Mouse (Mus musculus): Measurements from ENCODE around the gene Smtn.
A peak's percentile ranks its signal among the peaks of the same experiment; 100 is the strongest.

The Smtn gene

GRCm38 (mm10) chr11:3547047-3547446 is 6.6 kb upstream of the Smtn start:
- no peak for DNase-seq (ENCODE audit: low spot score in 2 of 2)

- no peak for DNase-seq (ENCODE audit: low spot score in 2 of 2)
These were observed 5.8 kb upstream of the Smtn start for GRCm38 (mm10) chr11:3546242-3546562.

GRCm38 (mm10) chr11:3545531-3546241 is 5.3 kb upstream of the Smtn start:
- no peak for DNase-seq (ENCODE audit: low spot score in 2 of 2)

GRCm38 (mm10) chr11:3544409-3544808 is 4.0 kb upstream of the Smtn start:
- no peak for DNase-seq (ENCODE audit: low spot score in 2 of 2)

GRCm38 (mm10) chr11:3543001-3543400 is 2.6 kb upstream of the Smtn start:
- DNase-seq (ENCODE audit: low spot score in 2 of 2): peak in 1 of 2 experiments; percentile 75

GRCm38 (mm10) chr11:3541932-3542331 is 1.5 kb upstream of the Smtn start:
- DNase-seq (ENCODE audit: low spot score in 2 of 2): no peak

- no peak for DNase-seq (ENCODE audit: low spot score in 2 of 2)
These were observed 601 bp downstream of the Smtn start for GRCm38 (mm10) chr11:3539826-3540196.

- DNase-seq (ENCODE audit: low spot score in 2 of 2): peak; percentile 90
These were observed 1.1 kb downstream of the Smtn start for GRCm38 (mm10) chr11:3539111-3539825.

GRCm38 (mm10) chr11:3538341-3538740 is 2.1 kb downstream of the Smtn start:
- DNase-seq (ENCODE audit: low spot score in 2 of 2): no peak

GRCm38 (mm10) chr11:3537711-3538110 is 2.7 kb downstream of the Smtn start:
- DNase-seq (ENCODE audit: low spot score in 2 of 2): no peak

GRCm38 (mm10) chr11:3536745-3537333 is 3.6 kb downstream of the Smtn start:
- DNase-seq (ENCODE audit: low spot score in 2 of 2): no peak

GRCm38 (mm10) chr11:3536082-3536481 is 4.3 kb downstream of the Smtn start:
- no peak for DNase-seq (ENCODE audit: low spot score in 2 of 2)

GRCm38 (mm10) chr11:3535406-3535986 is 4.9 kb downstream of the Smtn start:
- DNase-seq (ENCODE audit: low spot score in 2 of 2): peak; percentile 94 to 98

GRCm38 (mm10) chr11:3534956-3535355 is 5.5 kb downstream of the Smtn start:
- no peak for DNase-seq (ENCODE audit: low spot score in 2 of 2)

GRCm38 (mm10) chr11:3533406-3533932 is 6.9 kb downstream of the Smtn start:
- no peak for DNase-seq (ENCODE audit: low spot score in 2 of 2)

- DNase-seq (ENCODE audit: low spot score in 2 of 2): no peak
These were observed 8.1 kb downstream of the Smtn start for GRCm38 (mm10) chr11:3532101-3532931.

- no peak for DNase-seq (ENCODE audit: low spot score in 2 of 2)
These were observed 8.8 kb downstream of the Smtn start for GRCm38 (mm10) chr11:3531634-3532033.

GRCm38 (mm10) chr11:3530731-3531130 is 9.7 kb downstream of the Smtn start:
- DNase-seq (ENCODE audit: low spot score in 2 of 2): no peak

GRCm38 (mm10) chr11:3529476-3530252 is 10.7 kb downstream of the Smtn start:
- DNase-seq (ENCODE audit: low spot score in 2 of 2): no peak

- no peak for DNase-seq (ENCODE audit: low spot score in 2 of 2)
These were observed 12.2 kb downstream of the Smtn start for GRCm38 (mm10) chr11:3528208-3528607.

- no peak for DNase-seq (ENCODE audit: low spot score in 2 of 2)
These were observed 12.6 kb downstream of the Smtn start for GRCm38 (mm10) chr11:3527766-3528165.

Data from urinary bladder, postnatal 4 days (tissue).